Mouse (Mus musculus) testis, adult 2 months (tissue): ENCODE measurements around the gene Ddah1.

Source experiments
- CTCF ChIP-seq: fragments of 200-500 bp; IDR thresholded peaks from 2 replicates; pipeline ENCODE4 v1.5.1; 2012; ENCODE audit warnings: low read depth, mild to moderate bottlenecking, inconsistent platforms, low read length, moderate library complexity; ENCODE audit not compliant: control insufficient read depth, insufficient read depth, insufficient replicate concordance
- POLR2A ChIP-seq: fragments of 200-500 bp; IDR thresholded peaks from 2 replicates; pipeline ENCODE4 v1.6.1; 2012; ENCODE audit warnings: low read depth, mild to moderate bottlenecking, inconsistent platforms, low read length, moderate library complexity; ENCODE audit not compliant: control insufficient read depth

GRCm38 (mm10) chr3:145730092-145730491 is 28.4 kb upstream of the Ddah1 start:
- TF ChIP-seq POLR2A (no peak), CTCF (no peak)
